Mouse (Mus musculus) C2C12 (cell line): Measurements from ENCODE around the gene Clec16a.

Source experiments
- CEBPB ChIP-seq: IDR thresholded peaks from one replicate; pipeline ENCODE4 v1.6.1; 2011; ENCODE audit warnings: low read depth, mild to moderate bottlenecking, control low read depth, moderate library complexity
- CTCF ChIP-seq: IDR thresholded peaks from one replicate; pipeline ENCODE4 v1.5.1; 2011; ENCODE audit not compliant: control insufficient read depth, insufficient read depth, insufficient read length
- MAX ChIP-seq: IDR thresholded peaks from one replicate; pipeline ENCODE4 v1.6.1; 2011; ENCODE audit warnings: mild to moderate bottlenecking, control low read depth
- MYOD1 ChIP-seq: IDR thresholded peaks from one replicate; pipeline ENCODE4 v1.6.1; 2011; ENCODE audit warnings: low read depth; ENCODE audit not compliant: control insufficient read depth, insufficient read length
- MYOG ChIP-seq: IDR thresholded peaks from one replicate; pipeline ENCODE4 v1.6.1; 2011; ENCODE audit not compliant: control insufficient read depth, insufficient read length; ENCODE audit errors: extremely low read depth
- USF1 ChIP-seq: IDR thresholded peaks from one replicate; pipeline ENCODE4 v1.6.1; 2011; ENCODE audit warnings: low read depth, mild to moderate bottlenecking, control low read depth, moderate library complexity

GRCm38 (mm10) chr16:10620961-10621614 lies 75.9 kb downstream of the Clec16a start:
- TF ChIP-seq CTCF: no peak
- no peak for TF ChIP-seq MYOG
- TF ChIP-seq MYOD1: no peak
- no peak for TF ChIP-seq CEBPB
- no peak for TF ChIP-seq USF1
- no peak for TF ChIP-seq MAX
